Mouse (Mus musculus): ENCODE measurements around the gene Adap1.

- TF ChIP-seq CTCF (IDR thresholded peaks at IDR 0.05; ENCODE audit: low read depth), result no peak
- TF ChIP-seq EP300 (IDR thresholded peaks at IDR 0.05; ENCODE audit: low read depth), result no peak
These were observed 76.6 kb downstream of the Adap1 start for GRCm38 (mm10) chr5:139248846-139249245.
